Mouse (Mus musculus) midbrain, embryonic 10.5 days (tissue): ENCODE measurements around the gene Hyal3. TPM values are rescaled to one million over a fixed set of nuclear protein-coding genes. Genes with fewer than 3 reads are reported as not detected.

Experiments
- DNase-seq: peaks from one replicate; pipeline ENCODE4 v3.0.0-alpha.2; 2017; ENCODE audit warnings: low spot score
- H3K27ac ChIP-seq: fragments of 300-500 bp; sonication (generic); replicated peaks from 2 replicates; pipeline ENCODE4 v1.5.1; 2016; ENCODE audit warnings: mild to moderate bottlenecking
- H3K27me3 ChIP-seq: fragments of 300-500 bp; sonication (generic); 2 replicates; pipeline ENCODE4 v1.6.1; 2016; ENCODE audit warnings: low read depth, mild to moderate bottlenecking; ENCODE audit not compliant: poor library complexity, severe bottlenecking
- H3K36me3 ChIP-seq: fragments of 300-500 bp; sonication (generic); 2 replicates; pipeline ENCODE4 v1.6.1; 2016; ENCODE audit warnings: mild to moderate bottlenecking, moderate library complexity
- H3K4me1 ChIP-seq: fragments of 300-500 bp; sonication (generic); 2 replicates; pipeline ENCODE4 v1.6.1; 2016
- H3K4me3 ChIP-seq: fragments of 300-500 bp; sonication (generic); 2 replicates; pipeline ENCODE4 v1.5.1; 2016; ENCODE audit warnings: mild to moderate bottlenecking, moderate library complexity
- H3K9me3 ChIP-seq: fragments of 300-500 bp; sonication (generic); replicated peaks from 2 replicates; pipeline ENCODE4 v1.6.1; 2016; ENCODE audit warnings: mild to moderate bottlenecking
- WGBS: fragments of 180-500 bp; shearing (Covaris S2); methylation state at CpG from one replicate; pipeline ENCODE4 v1.1.7; 2016; 5-methylcytosine and 5-hydroxymethylcytosine counted together
- polyA plus RNA-seq: library from polyadenylated mRNA; unstranded; fragments of >200 nt; fragmentation: Nextera tagmentation; extraction: Ambion mirVana; gene quantifications from 2 replicates; pipeline ENCODE4 v1.2.1, GENCODE M21; 2016

Hyal3 gene
- 0.62 and 0.96 TPM in 2 replicates for polyA plus RNA-seq

- Histone ChIP-seq H3K27ac (peak within 1 kb of the TSS; percentile 89), H3K36me3 (peaks cover 24% of the 10 kb centered on the region), H3K27me3 (no peaks in the 10 kb centered on the region), H3K4me3 (peak within 1 kb of the TSS; percentile 66), H3K4me1 (peaks cover 64% of the 10 kb centered on the region), H3K9me3 (no peaks in the 10 kb centered on the region)
- 1% methylated on average over 32 of the region's 32 CpGs for WGBS
- DNase-seq, result peak; percentile 82
Observed at GRCm38 (mm10) chr9:107580501-107581317, at the start of gene Hyal3. Gene Hyal3, plus strand, starts transcription at chr9:107580818.

DNA sequence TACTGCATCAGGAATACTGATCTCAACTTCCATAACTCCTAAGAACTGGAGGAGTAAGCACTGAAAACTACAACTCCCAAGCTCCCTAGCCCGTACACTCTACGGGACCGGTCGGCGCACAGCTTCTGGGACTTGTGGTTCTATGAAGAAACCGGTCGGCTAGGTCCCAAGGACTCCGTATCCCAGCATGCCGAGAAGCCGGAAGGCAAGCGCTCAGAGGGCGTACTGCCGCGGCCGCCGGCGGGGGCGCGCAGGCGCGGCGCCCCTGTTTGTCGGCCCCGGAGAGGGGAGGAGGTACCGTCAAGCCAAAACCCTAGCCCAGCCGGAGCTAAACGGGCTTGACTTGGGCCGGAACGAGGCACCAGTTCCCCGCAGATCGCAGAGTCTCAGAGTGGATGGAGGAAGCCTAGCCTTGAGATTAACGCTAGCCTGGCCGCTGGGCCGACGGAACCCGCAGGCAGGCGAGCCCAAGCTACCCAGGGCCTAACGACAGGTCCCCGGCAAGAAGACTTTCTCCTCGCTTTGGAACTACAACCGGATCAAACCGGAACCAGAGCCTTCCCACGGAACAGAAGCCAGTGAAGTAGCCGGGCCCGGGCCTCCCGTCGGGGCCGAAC is 46.7 kb upstream of the Hyal3 start, which contains the start of gene Tmem115:
Gene Tmem115 (plus strand): TSS at position 155 of the 617 bp plus-strand sequence.
- DNase-seq, result peak; percentile 93
- H3K4me1 ChIP-seq, result peaks cover 45% of the 10 kb centered on the region
- WGBS, result under 1% methylated on average over 48 of the region's 48 CpGs
- H3K36me3 ChIP-seq, result peaks cover 25% of the 10 kb centered on the region
- 0 out of 2 replicates have a peak, but pooled peaks cover 7% of the 10 kb centered on the region for H3K27me3 ChIP-seq
- H3K4me3 ChIP-seq, result peak within 1 kb of the TSS; percentile 85
- H3K27ac ChIP-seq, result peak within 1 kb of the TSS; percentile 86
- H3K9me3 ChIP-seq, result no peaks in the 10 kb centered on the region

DNA sequence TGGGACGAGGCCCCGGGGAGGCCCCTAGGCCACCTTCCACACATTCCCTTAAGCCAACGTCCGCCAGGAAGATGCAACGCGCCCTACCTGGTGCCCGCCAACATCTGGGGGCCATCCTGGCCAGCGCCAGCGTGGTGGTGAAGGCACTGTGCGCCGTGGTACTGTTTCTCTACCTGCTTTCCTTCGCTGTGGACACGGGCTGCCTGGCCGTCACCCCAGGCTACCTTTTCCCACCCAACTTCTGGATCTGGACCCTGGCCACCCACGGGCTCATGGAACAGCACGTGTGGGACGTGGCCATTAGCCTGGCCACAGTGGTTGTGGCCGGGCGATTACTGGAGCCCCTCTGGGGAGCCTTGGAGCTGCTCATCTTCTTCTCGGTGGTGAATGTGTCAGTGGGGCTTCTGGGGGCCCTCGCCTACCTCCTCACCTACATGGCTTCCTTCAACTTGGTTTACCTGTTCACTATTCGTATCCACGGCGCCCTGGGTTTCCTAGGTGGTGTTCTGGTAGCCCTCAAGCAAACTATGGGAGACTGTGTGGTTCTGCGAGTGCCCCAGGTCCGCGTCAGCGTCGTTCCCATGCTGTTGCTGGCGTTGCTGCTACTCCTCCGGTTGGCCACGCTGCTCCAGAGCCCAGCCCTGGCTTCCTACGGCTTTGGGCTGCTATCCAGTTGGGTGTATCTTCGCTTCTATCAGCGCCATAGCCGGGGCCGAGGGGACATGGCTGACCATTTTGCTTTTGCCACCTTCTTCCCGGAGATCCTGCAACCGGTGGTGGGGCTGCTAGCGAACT is 46.0 kb upstream of the Hyal3 start:
- Histone ChIP-seq H3K27ac (peak overlapping the region; percentile 86), H3K4me3 (peak overlapping the region; percentile 85), H3K27me3 (0 out of 2 replicates have a peak, but pooled peaks cover 3% of the 10 kb centered on the region), H3K4me1 (peaks cover 45% of the 10 kb centered on the region), H3K9me3 (no peaks in the 10 kb centered on the region), H3K36me3 (peaks cover 32% of the 10 kb centered on the region)
- peak; percentile 39 for DNase-seq
- WGBS, result under 1% methylated on average over 40 of the region's 40 CpGs

GRCm38 (mm10) chr9:107538231-107538630 is 42.4 kb upstream of the Hyal3 start:
- peaks cover 41% of the 10 kb centered on the region for H3K36me3 ChIP-seq
- no peak overlapping the region for H3K27ac ChIP-seq
- no peak overlapping the region for H3K4me3 ChIP-seq
- no peaks in the 10 kb centered on the region for H3K9me3 ChIP-seq
- H3K4me1 ChIP-seq, result peaks cover 67% of the 10 kb centered on the region
- 92% methylated on average over 7 of the region's 7 CpGs for WGBS
- no peaks in the 10 kb centered on the region for H3K27me3 ChIP-seq
- no peak for DNase-seq

GRCm38 (mm10) chr9:107538711-107539110 is 41.9 kb upstream of the Hyal3 start:
- Histone ChIP-seq H3K4me1 (peaks cover 68% of the 10 kb centered on the region), H3K4me3 (no peak overlapping the region), H3K9me3 (no peaks in the 10 kb centered on the region), H3K27ac (no peak overlapping the region), H3K27me3 (no peaks in the 10 kb centered on the region), H3K36me3 (peaks cover 46% of the 10 kb centered on the region)
- WGBS, result 96% methylated on average over 3 of the region's 3 CpGs
- no peak for DNase-seq

GRCm38 (mm10) chr9:107539940-107540339 is 40.7 kb upstream of the Hyal3 start:
- no peak overlapping the region for H3K27ac ChIP-seq
- no peaks in the 10 kb centered on the region for H3K9me3 ChIP-seq
- H3K4me3 ChIP-seq, result peak overlapping the region; percentile 7; the same call in 1 of the 2 replicates
- H3K4me1 ChIP-seq, result peaks cover 60% of the 10 kb centered on the region
- 92% methylated on average over 8 of the region's 8 CpGs for WGBS
- peaks cover 58% of the 10 kb centered on the region for H3K36me3 ChIP-seq
- no peaks in the 10 kb centered on the region for H3K27me3 ChIP-seq
- no peak for DNase-seq

- 77% methylated on average over 4 of the region's 4 CpGs for WGBS
- peaks cover 63% of the 10 kb centered on the region for H3K36me3 ChIP-seq
- H3K4me3 ChIP-seq, result peak overlapping the region; percentile 68
- no peak overlapping the region for H3K27ac ChIP-seq
- no peaks in the 10 kb centered on the region for H3K27me3 ChIP-seq
- H3K4me1 ChIP-seq, result peaks cover 59% of the 10 kb centered on the region
- H3K9me3 ChIP-seq, result no peaks in the 10 kb centered on the region
- DNase-seq, result no peak
Observed at GRCm38 (mm10) chr9:107540420-107540819, 40.2 kb upstream of the Hyal3 start.

- H3K27ac ChIP-seq, result no peak overlapping the region
- H3K36me3 ChIP-seq, result peaks cover 61% of the 10 kb centered on the region
- H3K4me3 ChIP-seq, result peak overlapping the region; percentile 68
- H3K4me1 ChIP-seq, result peaks cover 57% of the 10 kb centered on the region
- no peaks in the 10 kb centered on the region for H3K27me3 ChIP-seq
- no peak for DNase-seq
- H3K9me3 ChIP-seq, result no peaks in the 10 kb centered on the region
- 39% methylated on average over 10 of the region's 10 CpGs for WGBS
Observed at GRCm38 (mm10) chr9:107541005-107541404, 39.6 kb upstream of the Hyal3 start.

DNA sequence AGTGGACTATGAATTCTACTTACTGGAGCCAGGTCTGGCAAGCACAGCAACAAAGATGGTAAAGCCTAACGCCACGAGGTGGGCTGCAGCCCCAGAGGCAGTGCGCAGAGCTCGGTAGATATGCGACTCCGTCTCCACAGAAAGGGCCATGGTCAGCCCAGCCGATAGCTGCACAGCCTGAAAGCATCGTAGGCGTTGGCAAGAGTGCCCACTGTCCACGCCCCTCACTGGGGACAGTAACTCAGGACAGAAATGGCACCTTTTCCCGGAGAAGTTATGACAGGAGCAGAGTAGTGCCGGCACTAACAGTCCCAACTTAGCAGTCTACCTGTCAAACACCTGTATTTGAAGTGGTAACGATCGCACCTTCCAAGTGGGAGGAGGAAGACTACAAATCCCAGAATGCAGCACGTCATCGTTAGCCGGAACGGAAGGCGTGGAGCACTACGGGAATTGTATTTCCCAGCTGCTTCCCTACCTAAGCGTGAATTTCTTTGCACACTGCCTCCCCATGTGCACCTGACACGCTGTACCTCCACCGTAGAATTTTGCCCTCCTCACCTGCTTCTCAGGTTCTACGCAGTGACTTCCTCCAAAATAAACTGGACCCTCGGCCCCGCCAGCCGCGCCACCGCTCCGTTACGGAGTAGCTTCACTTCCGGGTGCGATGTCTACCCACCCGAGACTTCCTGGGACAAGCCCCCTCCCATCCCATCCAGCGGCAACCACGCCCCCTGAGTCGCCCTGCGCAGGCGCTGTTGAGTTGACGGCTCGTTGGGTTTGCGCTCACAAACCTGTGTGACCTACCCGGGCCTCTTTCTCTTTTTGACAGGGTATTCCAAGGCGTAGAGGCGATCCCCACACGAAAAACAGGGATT is 38.9 kb upstream of the Hyal3 start, which contains the start of the genes Cyb561d2 and Nprl2:
Gene Cyb561d2 (minus strand): TSS at position 720 of the 878 bp plus-strand sequence.
Gene Nprl2 (plus strand): TSS at position 753 of the 878 bp plus-strand sequence.
- H3K4me1 ChIP-seq, result peaks cover 57% of the 10 kb centered on the region
- H3K9me3 ChIP-seq, result no peaks in the 10 kb centered on the region
- DNase-seq, result peak; percentile 96
- peak within 1 kb of the TSS; percentile 68 for H3K4me3 ChIP-seq
- H3K36me3 ChIP-seq, result peaks cover 60% of the 10 kb centered on the region
- H3K27me3 ChIP-seq, result no peaks in the 10 kb centered on the region
- WGBS, result under 1% methylated on average over 46 of the region's 46 CpGs
- H3K27ac ChIP-seq, result peak within 1 kb of the TSS; percentile 87

- H3K27ac ChIP-seq, result peak overlapping the region; percentile 87
- no peaks in the 10 kb centered on the region for H3K9me3 ChIP-seq
- no peaks in the 10 kb centered on the region for H3K27me3 ChIP-seq
- H3K36me3 ChIP-seq, result peaks cover 54% of the 10 kb centered on the region
- peak overlapping the region; percentile 68 for H3K4me3 ChIP-seq
- peaks cover 57% of the 10 kb centered on the region for H3K4me1 ChIP-seq
- 1% methylated on average over 11 of the region's 11 CpGs for WGBS
- DNase-seq, result no peak
Observed at GRCm38 (mm10) chr9:107542352-107542686, 38.3 kb upstream of the Hyal3 start.

- Histone ChIP-seq H3K27me3 (peaks cover 4% of the 10 kb centered on the region), H3K4me1 (peaks cover 57% of the 10 kb centered on the region), H3K4me3 (peak overlapping the region; percentile 68), H3K9me3 (no peaks in the 10 kb centered on the region), H3K36me3 (peaks cover 50% of the 10 kb centered on the region), H3K27ac (no peak overlapping the region)
- WGBS, result 52% methylated on average over 8 of the region's 8 CpGs
- no peak for DNase-seq
Observed at GRCm38 (mm10) chr9:107542721-107543120, 37.9 kb upstream of the Hyal3 start.
